Mouse (Mus musculus): ENCODE results near the gene Palmd. TPM values are rescaled to one million over a fixed set of nuclear protein-coding genes. Genes with fewer than 3 reads are reported as not detected.

The Palmd gene
- polyA plus RNA-seq (2012; rRNA removed): 19.8 and 24.5 TPM in 2 replicates

- DNase-seq (ENCODE audit: low read depth): no peak
These were observed at the start of gene Palmd for GRCm38 (mm10) chr3:116968540-116968997. Gene Palmd, minus strand, starts transcription at chr3:116968987.

GRCm38 (mm10) chr3:117010182-117010581, 41.4 kb upstream of the Palmd start:
- DNase-seq (ENCODE audit: low read depth): no peak

- no peak for DNase-seq (ENCODE audit: low read depth)
These were observed 38.6 kb upstream of the Palmd start for GRCm38 (mm10) chr3:117007340-117007739.

- DNase-seq (ENCODE audit: low read depth): no peak
These were observed 37.8 kb upstream of the Palmd start for GRCm38 (mm10) chr3:117006636-117007035.

GRCm38 (mm10) chr3:117003379-117003778, 34.6 kb upstream of the Palmd start:
- DNase-seq (ENCODE audit: low read depth): no peak

GRCm38 (mm10) chr3:117001686-117002485, 33.1 kb upstream of the Palmd start:
- DNase-seq (ENCODE audit: low read depth): no peak

GRCm38 (mm10) chr3:116993011-116993410, 24.2 kb upstream of the Palmd start:
- no peak for DNase-seq (ENCODE audit: low read depth)

GRCm38 (mm10) chr3:116991180-116991579, 22.4 kb upstream of the Palmd start:
- no peak for DNase-seq (ENCODE audit: low read depth)

- no peak for DNase-seq (ENCODE audit: low read depth)
These were observed 19.4 kb upstream of the Palmd start for GRCm38 (mm10) chr3:116988221-116988620.

- no peak for DNase-seq (ENCODE audit: low read depth)
These were observed 17.7 kb upstream of the Palmd start for GRCm38 (mm10) chr3:116986451-116986850.

- DNase-seq (ENCODE audit: low read depth): no peak
These were observed 17.0 kb upstream of the Palmd start for GRCm38 (mm10) chr3:116985741-116986140.

- DNase-seq (ENCODE audit: low read depth): no peak
These were observed 16.3 kb upstream of the Palmd start for GRCm38 (mm10) chr3:116985042-116985455.

- DNase-seq (ENCODE audit: low read depth): no peak
These were observed 13.2 kb upstream of the Palmd start for GRCm38 (mm10) chr3:116981811-116982575.

- no peak for DNase-seq (ENCODE audit: low read depth)
These were observed 999 bp upstream of the Palmd start for GRCm38 (mm10) chr3:116969786-116970185.

- no peak for DNase-seq (ENCODE audit: low read depth)
These were observed 216 bp upstream of the Palmd start for GRCm38 (mm10) chr3:116969003-116969402.

- DNase-seq (ENCODE audit: low read depth): no peak
These were observed 820 bp downstream of the Palmd start, which contains the start of gene 4930455H04Rik for GRCm38 (mm10) chr3:116967967-116968366. Gene 4930455H04Rik, plus strand, starts transcription at chr3:116968267.

- DNase-seq (ENCODE audit: low read depth): no peak
These were observed 1.4 kb downstream of the Palmd start for GRCm38 (mm10) chr3:116967436-116967835.

GRCm38 (mm10) chr3:116966800-116967199, 2.0 kb downstream of the Palmd start:
- peak; percentile 85 for DNase-seq (ENCODE audit: low read depth)

- no peak for DNase-seq (ENCODE audit: low read depth)
These were observed 2.6 kb downstream of the Palmd start for GRCm38 (mm10) chr3:116966225-116966624.

- DNase-seq (ENCODE audit: low read depth): no peak
These were observed 4.4 kb downstream of the Palmd start for GRCm38 (mm10) chr3:116964426-116964825.

- DNase-seq (ENCODE audit: low read depth): no peak
These were observed 5.6 kb downstream of the Palmd start for GRCm38 (mm10) chr3:116963213-116963612.

- DNase-seq (ENCODE audit: low read depth): no peak
These were observed 7.2 kb downstream of the Palmd start for GRCm38 (mm10) chr3:116961354-116962142.
